Mouse (Mus musculus) embryonic facial prominence, embryonic 14.5 days (tissue): ENCODE results near the gene Olfr429. TPM values are rescaled to one million over a fixed set of nuclear protein-coding genes. Genes with fewer than 3 reads are reported as not detected.

Experiments used
- ATAC-seq: fragments of 200-750 bp; cut with Nextera tagmentation; 2 replicates; pipeline ENCODE4 v1.8.0; 2017; ENCODE audit warnings: low read depth, moderate number of reproducible peaks, moderate TSS enrichment
- DNase-seq: peaks from one replicate; pipeline ENCODE4 v3.0.0-alpha.2; 2015; ENCODE audit warnings: low spot score
- H3K27ac ChIP-seq: fragments of 300-500 bp; sonication (generic); replicated peaks from 2 replicates; pipeline ENCODE4 v1.5.1; 2014; ENCODE audit warnings: low read depth, mild to moderate bottlenecking, low read length, moderate library complexity
- H3K27me3 ChIP-seq: fragments of 300-500 bp; sonication (generic); replicated peaks from 2 replicates; pipeline ENCODE4 v1.6.1; 2014; ENCODE audit warnings: low read length; ENCODE audit not compliant: control insufficient read depth, insufficient read depth
- H3K36me3 ChIP-seq: fragments of 300-500 bp; sonication (generic); 2 replicates; pipeline ENCODE4 v1.6.1; 2014; ENCODE audit warnings: low read length, mixed read lengths; ENCODE audit not compliant: control insufficient read depth, insufficient read depth
- H3K4me1 ChIP-seq: fragments of 300-500 bp; sonication (generic); 2 replicates; pipeline ENCODE4 v1.6.1; 2014; ENCODE audit warnings: antibody characterized with exemption, low read length; ENCODE audit not compliant: control insufficient read depth, insufficient read depth
- H3K4me2 ChIP-seq: fragments of 300-500 bp; sonication (generic); 2 replicates; pipeline ENCODE4 v1.6.1; 2014; ENCODE audit warnings: low read depth, mild to moderate bottlenecking, low read length, moderate library complexity, mixed read lengths
- H3K4me3 ChIP-seq: fragments of 300-500 bp; sonication (generic); 2 replicates; pipeline ENCODE4 v1.5.1; 2014; ENCODE audit warnings: low read depth, mild to moderate bottlenecking, low read length
- H3K9ac ChIP-seq: fragments of 300-500 bp; sonication (generic); 2 replicates; pipeline ENCODE4 v1.6.1; 2014; ENCODE audit warnings: low read depth, mild to moderate bottlenecking, low read length, moderate library complexity, mixed read lengths
- H3K9me3 ChIP-seq: fragments of 300-500 bp; sonication (generic); 2 replicates; pipeline ENCODE4 v1.6.1; 2016; ENCODE audit warnings: low read length; ENCODE audit not compliant: control insufficient read depth
- WGBS: fragments of 180-500 bp; shearing (Covaris S2); extraction: QIAGEN DNeasy Blood & Tissue Kit; methylation state at CpG from one replicate; pipeline ENCODE4 v1.1.7; 2014; 5-methylcytosine and 5-hydroxymethylcytosine counted together
- polyA plus RNA-seq: library from polyadenylated mRNA; unstranded; fragments of >200 nt; fragmentation: Nextera tagmentation; extraction: Ambion mirVana; gene quantifications from 2 replicates; pipeline ENCODE4 v1.2.1, GENCODE M21; 2014

Olfr429 gene
- polyA plus RNA-seq, 1 experiment from 2014 or later, result 0.08 TPM

DNA sequence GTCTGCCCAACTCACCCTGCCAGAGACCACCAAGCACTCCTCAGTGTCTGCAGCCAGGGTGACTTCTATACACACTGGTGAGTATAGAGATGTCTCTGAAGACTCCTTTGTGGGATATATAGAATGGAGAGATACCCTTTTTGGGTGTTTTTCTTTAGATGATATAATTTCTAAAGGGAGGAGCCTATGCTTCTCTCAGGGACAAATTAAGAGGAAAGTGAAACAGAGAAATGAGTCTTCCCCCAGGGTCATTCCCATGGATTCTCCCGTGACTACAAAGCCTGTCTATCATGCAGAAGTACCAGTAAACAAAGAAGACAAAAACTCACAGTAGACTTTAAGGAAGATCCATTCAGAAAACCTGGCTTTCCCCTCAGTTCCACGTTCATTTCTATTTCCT is 36.9 kb downstream of the Olfr429 start, which contains the start of gene Olfr231:
Olfr231 (minus strand) TSS at position 101 of the 400 bp plus-strand sequence.
- WGBS, result 53% methylated on average over 2 of the region's 2 CpGs
- Histone ChIP-seq H3K4me1 (no peaks in the 10 kb centered on the region), H3K27me3 (no peaks in the 10 kb centered on the region), H3K4me2 (no peak within 1 kb of the TSS), H3K9me3 (no peaks in the 10 kb centered on the region), H3K9ac (no peak within 1 kb of the TSS), H3K27ac (no peak within 1 kb of the TSS), H3K4me3 (no peak within 1 kb of the TSS), H3K36me3 (no peaks in the 10 kb centered on the region)
- DNase-seq, result no peak
- ATAC-seq, result no peak

DNA sequence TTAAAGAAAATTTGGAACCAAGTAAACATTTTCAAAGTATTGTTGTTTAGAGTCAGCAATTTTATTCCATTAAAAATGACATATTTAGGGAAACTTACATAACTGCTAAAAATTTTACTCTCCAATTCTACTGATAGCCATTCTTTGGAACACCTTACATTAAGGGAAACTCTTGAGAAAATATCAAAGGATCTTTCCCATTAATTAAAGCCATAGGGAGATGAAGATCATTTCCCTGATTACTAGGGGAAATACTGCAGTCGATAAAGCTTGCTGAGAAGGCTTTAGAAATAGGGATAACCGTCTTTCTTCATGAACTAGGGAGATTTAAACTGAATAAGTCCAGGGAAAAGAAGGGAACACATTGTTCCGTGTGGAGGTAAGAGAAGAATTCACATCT is 47.1 kb downstream of the Olfr429 start, which contains the start of gene Olfr424:
Olfr424 (plus strand) TSS at position 301 of the 400 bp plus-strand sequence.
- no peak within 1 kb of the TSS for H3K27ac ChIP-seq
- H3K4me3 ChIP-seq, result no peak within 1 kb of the TSS
- H3K4me1 ChIP-seq, result no peaks in the 10 kb centered on the region
- no peak within 1 kb of the TSS for H3K4me2 ChIP-seq
- no peaks in the 10 kb centered on the region for H3K27me3 ChIP-seq
- no peaks in the 10 kb centered on the region for H3K9me3 ChIP-seq
- 71% methylated on average over 3 of the region's 3 CpGs for WGBS
- no peak for ATAC-seq
- no peaks in the 10 kb centered on the region for H3K36me3 ChIP-seq
- H3K9ac ChIP-seq, result no peak within 1 kb of the TSS
- no peak for DNase-seq

DNA sequence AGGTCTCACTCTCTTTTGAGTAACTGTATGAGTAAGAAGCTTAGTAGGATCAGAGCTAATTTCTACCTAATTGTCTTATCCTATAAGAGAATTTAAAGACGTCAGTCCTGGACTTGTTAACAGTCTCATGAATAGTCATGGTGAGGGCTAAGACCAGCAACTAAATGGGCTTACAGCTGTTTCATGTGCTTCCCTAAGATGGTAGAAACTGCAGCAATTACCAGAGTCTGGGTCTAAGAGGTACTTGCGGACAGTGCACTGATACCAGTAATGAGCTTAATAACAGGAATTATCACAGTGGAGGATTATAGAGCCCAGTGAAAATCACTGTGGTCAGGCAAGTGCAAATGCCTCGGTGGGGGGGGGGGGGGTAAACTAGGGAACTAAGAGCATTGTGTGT is 47.9 kb downstream of the Olfr429 start:
- Histone ChIP-seq H3K27ac (no peak overlapping the region), H3K9ac (no peak overlapping the region), H3K9me3 (no peaks in the 10 kb centered on the region), H3K4me3 (no peak overlapping the region), H3K27me3 (no peaks in the 10 kb centered on the region), H3K4me1 (no peaks in the 10 kb centered on the region), H3K4me2 (no peak overlapping the region), H3K36me3 (no peaks in the 10 kb centered on the region)
- no peak for DNase-seq
- ATAC-seq, result no peak
- WGBS, result 66% methylated on average over 3 of the region's 3 CpGs

Other genes starting within 250 kb of the Olfr429 start
- gene Ifi211, start 171.3 kb upstream of the Olfr429 start, polyA plus RNA-seq, result 1.1 and 1.6 TPM in 2 replicates
- 2.8 and 3.3 TPM in 2 replicates for gene Mndal, start 141.8 kb upstream of the Olfr429 start, polyA plus RNA-seq
- gene Ifi203, start 141.7 kb upstream of the Olfr429 start, polyA plus RNA-seq, result 1.2 and 1.4 TPM in 2 replicates
- 1.4 and 1.7 TPM in 2 replicates for gene Ifi202b, start 101.6 kb upstream of the Olfr429 start, polyA plus RNA-seq
- gene Ifi205, start 52.5 kb upstream of the Olfr429 start, polyA plus RNA-seq, result 0.13 and 0.70 TPM in 2 replicates
- gene Olfr433, start 43.6 kb upstream of the Olfr429 start, polyA plus RNA-seq, result 0.17 and 0.18 TPM in 2 replicates
- not detected in 2 replicates for gene Olfr432, start 35.1 kb upstream of the Olfr429 start, polyA plus RNA-seq
- gene Olfr430, start 17.7 kb upstream of the Olfr429 start, polyA plus RNA-seq, result 0.08 and 0.57 TPM in 2 replicates
- gene Olfr427, start 12.6 kb downstream of the Olfr429 start, polyA plus RNA-seq, result not detected in 2 replicates
- gene Olfr231, start 36.8 kb downstream of the Olfr429 start, polyA plus RNA-seq, result 0.10 TPM in 1 of 2 replicates, not detected in the other
- not detected in 2 replicates for gene Olfr424, start 47.2 kb downstream of the Olfr429 start, polyA plus RNA-seq
- not detected in 2 replicates for gene Olfr420, start 71.3 kb downstream of the Olfr429 start, polyA plus RNA-seq
- 0.47 and 0.57 TPM in 2 replicates for gene Spta1, start 88.4 kb downstream of the Olfr429 start, polyA plus RNA-seq
- 0.18 TPM in 1 of 2 replicates, not detected in the other for gene Olfr419, start 167.7 kb downstream of the Olfr429 start, polyA plus RNA-seq
- gene Mptx1, start 246.2 kb downstream of the Olfr429 start, polyA plus RNA-seq, result not detected in 2 replicates